Mouse (Mus musculus) CD4-positive, CD25-positive, alpha-beta regulatory T cell, adult 2 months (primary cell): ENCODE results near the gene Plekhh3.
A peak's percentile ranks its signal among the peaks of the same experiment; 100 is the strongest.

ENCODE experiments used
- DNase-seq: peaks from one replicate; pipeline ENCODE4 v3.0.0-alpha.2; 2012; ENCODE audit warnings: low read depth, low spot score

The Plekhh3 gene

GRCm38 (mm10) chr11:101170811-101171610, at the start of gene Plekhh3:
Gene Plekhh3 (minus strand): TSS chr11:101171351.
- peak; percentile 78 for DNase-seq

- DNase-seq, result no peak
Measured at GRCm38 (mm10) chr11:101220853-101221252, 49.7 kb upstream of the Plekhh3 start.

GRCm38 (mm10) chr11:101218436-101219055, 47.4 kb upstream of the Plekhh3 start:
- DNase-seq, result peak; percentile 29

GRCm38 (mm10) chr11:101216936-101217335, 45.8 kb upstream of the Plekhh3 start:
- DNase-seq, result no peak

GRCm38 (mm10) chr11:101211970-101212369, 40.8 kb upstream of the Plekhh3 start:
- peak; percentile 85 for DNase-seq

- peak; percentile 68 for DNase-seq
Measured at GRCm38 (mm10) chr11:101200986-101201385, 29.8 kb upstream of the Plekhh3 start.

- DNase-seq, result no peak
Measured at GRCm38 (mm10) chr11:101199555-101199954, 28.4 kb upstream of the Plekhh3 start.

- DNase-seq, result peak; percentile 53
Measured at GRCm38 (mm10) chr11:101196175-101196574, 25.0 kb upstream of the Plekhh3 start.

- DNase-seq, result no peak
Measured at GRCm38 (mm10) chr11:101195571-101195970, 24.4 kb upstream of the Plekhh3 start.

- DNase-seq, result no peak
Measured at GRCm38 (mm10) chr11:101195101-101195500, 23.9 kb upstream of the Plekhh3 start.

- DNase-seq, result no peak
Measured at GRCm38 (mm10) chr11:101194643-101195042, 23.5 kb upstream of the Plekhh3 start.

- DNase-seq, result no peak
Measured at GRCm38 (mm10) chr11:101194137-101194536, 23.0 kb upstream of the Plekhh3 start.

GRCm38 (mm10) chr11:101193076-101193475, 21.9 kb upstream of the Plekhh3 start:
- DNase-seq, result no peak

GRCm38 (mm10) chr11:101192646-101193045, 21.5 kb upstream of the Plekhh3 start:
- DNase-seq, result no peak

GRCm38 (mm10) chr11:101191919-101192470, 20.8 kb upstream of the Plekhh3 start:
- no peak for DNase-seq

GRCm38 (mm10) chr11:101190913-101191907, 20.1 kb upstream of the Plekhh3 start:
- DNase-seq, result no peak

- no peak for DNase-seq
Measured at GRCm38 (mm10) chr11:101190181-101190912, 19.2 kb upstream of the Plekhh3 start.

GRCm38 (mm10) chr11:101189495-101190180, 18.5 kb upstream of the Plekhh3 start:
- no peak for DNase-seq

GRCm38 (mm10) chr11:101188166-101188805, 17.1 kb upstream of the Plekhh3 start:
- DNase-seq, result no peak

- no peak for DNase-seq
Measured at GRCm38 (mm10) chr11:101187541-101187940, 16.4 kb upstream of the Plekhh3 start.
